Mouse (Mus musculus): ENCODE data around the gene Dync1i2. TPM values are rescaled to one million over a fixed set of nuclear protein-coding genes. Genes with fewer than 3 reads are reported as not detected.

Dync1i2 gene
- total and polyA plus RNA-seq, 3 experiments: 12.0 to 134 (median 131) TPM

DNA sequence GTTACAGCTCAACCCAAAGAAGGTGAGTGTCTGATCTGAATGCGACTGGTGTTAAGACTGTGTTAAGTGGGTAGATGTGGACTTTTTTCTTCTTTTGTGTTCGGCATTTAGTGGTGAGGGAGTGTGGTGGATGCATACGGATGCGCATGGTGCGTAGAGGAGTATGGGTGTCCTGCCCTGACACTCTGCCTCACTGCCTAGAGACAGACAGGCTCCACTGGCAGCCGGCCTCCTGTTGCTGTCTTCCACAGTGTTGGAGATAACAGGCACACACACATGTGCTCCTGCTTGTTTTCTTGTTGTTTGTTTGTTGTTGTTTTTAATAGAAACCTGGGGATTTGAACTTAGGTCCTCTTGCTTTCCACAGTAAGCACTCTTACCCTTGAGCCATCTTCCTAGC lies 24.5 kb downstream of the Dync1i2 start:
- DNase-seq (ENCODE audit: low spot score) (no peak), ATAC-seq (ENCODE audit: extremely low read depth, insufficient number of reproducible peaks, low FRiP score, poor library complexity, severe bottlenecking) (no peak)
- TF ChIP-seq GATA1 (IDR thresholded peaks at IDR 0.05; ENCODE audit: borderline replicate concordance, low read length): no peak
- no peak for TF ChIP-seq TAL1 (conservative IDR thresholded peaks at IDR 0.05; ENCODE audit: low read depth, low read length)
- no peak for TF ChIP-seq POLR2AphosphoS5 (IDR thresholded peaks at IDR 0.05; ENCODE audit: insufficient replicate concordance, low read depth, low read length)
- no peak for TF ChIP-seq GATA2 (IDR thresholded peaks at IDR 0.05; ENCODE audit: borderline replicate concordance, low read depth, low read length)
- TF ChIP-seq CTCF (IDR thresholded peaks at IDR 0.05; ENCODE audit: low read depth, low read length): no peak
- Histone ChIP-seq H3K36me3 (replicated peaks) (peaks cover 37% of the 10 kb centered on the region), H3K9me3 (replicated peaks) (no peaks in the 10 kb centered on the region), H3K4me3 (ENCODE audit: low read depth, low read length) (no peak overlapping the region), H3K4me1 (ENCODE audit: insufficient read depth, low read depth, low read length) (peaks cover 2% of the 10 kb centered on the region; the same call in 1 of the 2 replicates), H3K27me3 (ENCODE audit: insufficient read depth, low read length) (no peaks in the 10 kb centered on the region)

DNA sequence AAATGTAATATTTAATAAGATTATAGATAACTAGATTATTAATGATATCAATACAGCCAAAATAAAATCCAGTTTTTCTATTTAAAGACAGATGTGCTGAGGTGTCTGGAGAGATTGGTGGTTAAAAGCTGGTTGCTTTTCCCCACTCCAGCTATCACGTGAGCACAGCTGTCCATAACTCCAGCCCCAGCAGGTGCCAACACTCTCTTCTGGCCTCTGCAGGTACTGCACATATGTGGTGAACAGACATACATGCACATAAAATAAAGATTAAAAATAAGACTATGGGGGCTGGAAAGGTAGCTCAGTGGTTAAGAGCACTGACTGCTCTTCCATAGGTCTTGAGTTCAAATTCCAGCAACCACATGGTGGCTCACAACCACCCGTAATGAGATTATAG lies 30.0 kb downstream of the Dync1i2 start:
- Histone ChIP-seq H3K27me3 (ENCODE audit: insufficient read depth, low read length) (no peaks in the 10 kb centered on the region), H3K4me1 (ENCODE audit: insufficient read depth, low read depth, low read length) (no peaks in the 10 kb centered on the region), H3K9me3 (replicated peaks) (no peaks in the 10 kb centered on the region), H3K36me3 (replicated peaks) (peaks cover 52% of the 10 kb centered on the region), H3K4me3 (ENCODE audit: low read depth, low read length) (no peak overlapping the region)
- no peak for ATAC-seq (ENCODE audit: extremely low read depth, insufficient number of reproducible peaks, low FRiP score, poor library complexity, severe bottlenecking)
- TF ChIP-seq TAL1 (conservative IDR thresholded peaks at IDR 0.05; ENCODE audit: low read depth, low read length) (no peak), POLR2AphosphoS5 (IDR thresholded peaks at IDR 0.05; ENCODE audit: insufficient replicate concordance, low read depth, low read length) (no peak), CTCF (IDR thresholded peaks at IDR 0.05; ENCODE audit: low read depth, low read length) (no peak), GATA2 (IDR thresholded peaks at IDR 0.05; ENCODE audit: borderline replicate concordance, low read depth, low read length) (no peak), GATA1 (IDR thresholded peaks at IDR 0.05; ENCODE audit: borderline replicate concordance, low read length) (no peak)
- DNase-seq (ENCODE audit: low spot score): no peak

DNA sequence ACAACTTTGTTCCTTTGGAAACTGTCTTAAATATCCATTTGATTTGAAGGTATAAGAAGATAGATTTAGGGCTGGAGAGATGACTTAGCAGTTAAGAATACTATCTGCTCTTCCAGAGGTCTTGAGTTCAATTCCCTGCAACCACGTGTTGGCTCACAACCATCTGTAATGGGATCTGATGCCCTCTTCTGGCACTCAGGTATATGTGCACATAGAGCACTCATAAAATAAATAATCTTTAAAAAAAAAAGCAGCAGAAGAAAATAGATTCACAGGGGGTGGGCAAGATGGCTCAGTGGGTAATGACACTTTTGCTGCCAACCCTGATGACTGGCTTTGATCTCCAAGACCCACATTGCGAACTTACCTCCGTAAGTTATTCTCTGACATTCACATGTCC lies 30.7 kb downstream of the Dync1i2 start:
- DNase-seq (ENCODE audit: low spot score): no peak

DNA sequence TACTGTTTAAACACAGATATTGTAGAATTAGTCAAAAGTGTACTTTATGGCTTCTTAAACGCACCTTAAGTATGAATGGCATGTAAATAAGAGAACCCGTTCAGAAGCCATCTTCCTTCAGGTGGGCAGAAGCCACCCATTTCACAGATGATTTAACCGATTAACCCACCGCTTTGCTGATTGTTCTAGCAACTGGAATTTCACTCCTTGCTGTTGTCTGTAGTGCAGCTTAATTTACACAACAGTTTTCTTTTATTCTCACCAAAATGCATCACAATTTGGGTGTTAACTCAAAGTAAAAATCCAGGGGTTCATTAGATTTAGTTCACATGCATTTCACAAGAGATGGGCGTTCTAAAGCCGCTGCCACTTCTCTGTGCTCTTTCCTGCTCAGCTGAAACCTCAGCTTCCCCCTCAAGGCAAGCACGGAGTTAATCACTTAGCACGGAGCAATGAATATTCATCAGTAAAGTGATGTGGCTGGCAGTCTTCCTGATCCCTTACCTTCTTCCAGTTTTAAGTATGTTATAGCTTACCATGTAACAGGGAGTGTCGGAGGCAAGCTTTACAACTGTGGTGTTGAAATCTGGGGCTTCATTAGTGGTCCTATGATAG lies 31.7 kb downstream of the Dync1i2 start:
- TF ChIP-seq TAL1 (conservative IDR thresholded peaks at IDR 0.05; ENCODE audit: low read depth, low read length): no peak
- TF ChIP-seq CTCF (IDR thresholded peaks at IDR 0.05; ENCODE audit: low read depth, low read length): no peak
- no peak for TF ChIP-seq GATA1 (IDR thresholded peaks at IDR 0.05; ENCODE audit: borderline replicate concordance, low read length)
- no peak for TF ChIP-seq POLR2AphosphoS5 (IDR thresholded peaks at IDR 0.05; ENCODE audit: insufficient replicate concordance, low read depth, low read length)
- no peak for TF ChIP-seq GATA2 (IDR thresholded peaks at IDR 0.05; ENCODE audit: borderline replicate concordance, low read depth, low read length)
- DNase-seq (ENCODE audit: low spot score) (no peak), ATAC-seq (ENCODE audit: extremely low read depth, insufficient number of reproducible peaks, low FRiP score, poor library complexity, severe bottlenecking) (no peak)
- no peak overlapping the region for H3K4me3 ChIP-seq (ENCODE audit: low read depth, low read length)
- no peaks in the 10 kb centered on the region for H3K9me3 ChIP-seq (replicated peaks)
- peaks cover 49% of the 10 kb centered on the region for H3K36me3 ChIP-seq (replicated peaks)
- H3K4me1 ChIP-seq (ENCODE audit: insufficient read depth, low read depth, low read length): peaks cover 5% of the 10 kb centered on the region
- no peaks in the 10 kb centered on the region for H3K27me3 ChIP-seq (ENCODE audit: insufficient read depth, low read length)

More for the DNA sequence above, 30.7 kb downstream of the Dync1i2 start:
- H3K27me3 ChIP-seq (ENCODE audit: insufficient read depth, low read length): no peaks in the 10 kb centered on the region
- no peak overlapping the region for H3K4me3 ChIP-seq (ENCODE audit: low read depth, low read length)
- no peak for ATAC-seq (ENCODE audit: extremely low read depth, insufficient number of reproducible peaks, low FRiP score, poor library complexity, severe bottlenecking)
- H3K9me3 ChIP-seq (replicated peaks): no peaks in the 10 kb centered on the region
- H3K36me3 ChIP-seq (replicated peaks): peaks cover 51% of the 10 kb centered on the region
- H3K4me1 ChIP-seq (ENCODE audit: insufficient read depth, low read depth, low read length): no peaks in the 10 kb centered on the region
- TF ChIP-seq TAL1 (conservative IDR thresholded peaks at IDR 0.05; ENCODE audit: low read depth, low read length) (no peak), POLR2AphosphoS5 (IDR thresholded peaks at IDR 0.05; ENCODE audit: insufficient replicate concordance, low read depth, low read length) (no peak)

DNA sequence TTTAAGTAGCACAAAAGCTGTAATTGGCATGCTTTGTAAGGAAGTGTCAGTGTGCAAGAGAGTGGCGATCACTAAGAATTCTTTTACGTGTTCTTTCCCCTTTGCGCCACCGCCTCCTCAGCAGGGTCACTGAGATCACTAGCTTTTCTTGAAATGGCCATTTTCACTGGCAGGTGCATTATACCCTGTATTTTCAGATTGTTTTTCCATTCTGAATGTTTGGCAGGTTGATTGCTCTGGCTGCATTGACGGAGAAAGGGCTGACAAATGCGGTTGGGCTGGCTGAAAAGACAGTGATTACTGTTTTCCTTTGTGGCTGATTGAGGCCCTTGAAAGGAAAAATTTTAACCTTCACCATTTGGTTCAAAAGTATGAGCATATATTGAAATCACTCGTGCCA lies 33.3 kb downstream of the Dync1i2 start:
- Histone ChIP-seq H3K4me3 (ENCODE audit: low read depth, low read length) (no peak overlapping the region), H3K36me3 (replicated peaks) (peaks cover 48% of the 10 kb centered on the region), H3K4me1 (ENCODE audit: insufficient read depth, low read depth, low read length) (peaks cover 8% of the 10 kb centered on the region), H3K27me3 (ENCODE audit: insufficient read depth, low read length) (no peaks in the 10 kb centered on the region), H3K9me3 (replicated peaks) (no peaks in the 10 kb centered on the region)
- ATAC-seq (ENCODE audit: extremely low read depth, insufficient number of reproducible peaks, low FRiP score, poor library complexity, severe bottlenecking) (no peak), DNase-seq (ENCODE audit: low spot score) (no peak)
- TF ChIP-seq POLR2AphosphoS5 (IDR thresholded peaks at IDR 0.05; ENCODE audit: insufficient replicate concordance, low read depth, low read length) (no peak), GATA1 (IDR thresholded peaks at IDR 0.05; ENCODE audit: borderline replicate concordance, low read length) (no peak), TAL1 (conservative IDR thresholded peaks at IDR 0.05; ENCODE audit: low read depth, low read length) (no peak), CTCF (IDR thresholded peaks at IDR 0.05; ENCODE audit: low read depth, low read length) (no peak), GATA2 (IDR thresholded peaks at IDR 0.05; ENCODE audit: borderline replicate concordance, low read depth, low read length) (no peak)

DNA sequence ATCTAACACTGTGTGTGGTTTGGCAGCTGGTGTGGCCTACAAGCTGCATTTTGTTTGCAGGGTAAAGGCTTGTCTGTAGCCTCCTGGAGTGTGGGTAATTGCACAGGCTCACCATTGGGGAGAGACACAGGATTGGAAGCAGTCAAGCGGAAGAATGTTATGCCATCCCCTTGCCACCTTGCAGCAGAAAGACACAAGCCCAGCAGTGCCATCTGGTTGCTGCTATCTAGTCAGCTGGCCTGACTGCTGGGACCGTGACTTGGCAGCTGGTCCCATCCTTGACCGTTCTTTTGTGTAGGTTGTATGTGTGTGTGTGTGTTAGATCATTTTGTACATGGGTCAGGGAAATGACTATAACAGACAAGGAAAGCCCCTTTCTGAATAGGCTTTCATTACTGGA lies 33.9 kb downstream of the Dync1i2 start:
- H3K4me3 ChIP-seq (ENCODE audit: low read depth, low read length): no peak overlapping the region
- H3K4me1 ChIP-seq (ENCODE audit: insufficient read depth, low read depth, low read length): peaks cover 8% of the 10 kb centered on the region
- H3K27me3 ChIP-seq (ENCODE audit: insufficient read depth, low read length): no peaks in the 10 kb centered on the region
- ATAC-seq (ENCODE audit: extremely low read depth, insufficient number of reproducible peaks, low FRiP score, poor library complexity, severe bottlenecking) (no peak), DNase-seq (ENCODE audit: low spot score) (no peak)
- TF ChIP-seq GATA1 (IDR thresholded peaks at IDR 0.05; ENCODE audit: borderline replicate concordance, low read length) (no peak), TAL1 (conservative IDR thresholded peaks at IDR 0.05; ENCODE audit: low read depth, low read length) (no peak), GATA2 (IDR thresholded peaks at IDR 0.05; ENCODE audit: borderline replicate concordance, low read depth, low read length) (no peak), CTCF (IDR thresholded peaks at IDR 0.05; ENCODE audit: low read depth, low read length) (no peak), POLR2AphosphoS5 (IDR thresholded peaks at IDR 0.05; ENCODE audit: insufficient replicate concordance, low read depth, low read length) (no peak)
- H3K9me3 ChIP-seq (replicated peaks): no peaks in the 10 kb centered on the region
- H3K36me3 ChIP-seq (replicated peaks): peaks cover 50% of the 10 kb centered on the region
